Mouse (Mus musculus): ENCODE data around the gene Ctsd.

DNA sequence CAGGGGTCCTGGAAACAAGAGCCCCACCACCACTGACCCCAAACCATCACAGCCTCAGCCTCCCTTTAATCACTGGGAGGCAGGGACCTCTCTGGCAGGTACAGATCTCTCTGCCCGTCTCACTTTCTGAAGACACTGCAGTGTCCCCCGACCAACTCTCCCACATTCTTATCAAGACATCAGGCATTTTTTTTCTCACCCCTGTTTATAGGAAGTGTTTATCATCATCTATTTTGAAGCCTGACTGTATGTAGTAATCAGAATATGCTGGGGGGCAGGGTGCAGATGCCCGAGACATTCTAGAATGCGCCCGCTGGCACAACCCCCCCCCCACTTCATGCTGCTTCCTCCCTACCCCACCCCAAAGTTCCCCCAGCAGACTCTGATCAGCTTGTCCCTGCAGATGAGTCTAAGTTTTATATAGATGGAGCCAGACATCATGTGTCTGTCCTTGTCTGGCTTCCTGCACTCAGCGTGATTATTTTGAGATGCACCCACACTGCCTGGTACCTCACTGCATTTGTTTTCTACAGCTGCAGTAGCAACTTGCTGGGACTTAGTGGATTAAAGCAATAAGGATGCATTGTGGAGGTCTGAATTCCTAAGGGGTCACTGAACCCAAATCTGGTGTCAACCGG is 12.4 kb upstream of the Ctsd start:
- TF ChIP-seq CTCF (IDR thresholded peaks at IDR 0.05; ENCODE audit: control insufficient read depth, insufficient read depth, insufficient replicate concordance, low read depth, low read length) (no peak), POLR2A (IDR thresholded peaks at IDR 0.05; ENCODE audit: control insufficient read depth, low read depth, low read length) (no peak)

Measured in testis, adult 2 months (tissue).